Mouse (Mus musculus): ENCODE data around the gene Nt5dc3. TPM values are rescaled to one million over a fixed set of nuclear protein-coding genes. Genes with fewer than 3 reads are reported as not detected.

Gene Nt5dc3
- polyA plus RNA-seq, 1 experiment from 2014 or later: 7.3 TPM

DNA sequence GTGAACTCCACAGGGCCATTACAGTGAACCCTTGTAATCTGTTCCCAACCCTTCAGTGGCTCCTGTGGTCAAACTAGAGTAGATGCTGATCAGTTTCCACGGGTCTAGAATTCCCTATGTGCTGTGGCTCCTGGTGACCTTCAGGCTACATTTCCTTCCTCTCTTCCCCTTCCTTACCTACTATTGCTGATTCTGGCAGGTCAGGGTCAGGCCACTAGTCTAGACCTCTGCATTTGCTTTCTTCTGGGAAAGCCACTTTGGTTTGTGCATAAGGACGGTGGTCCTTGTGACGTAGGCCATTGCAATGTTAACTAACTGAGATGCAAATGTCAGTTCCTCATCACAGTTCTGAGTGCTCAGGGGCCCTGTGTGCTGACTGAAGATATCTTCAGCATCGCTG, 81.6 kb downstream of the Nt5dc3 start:
- Histone ChIP-seq H3K27me3 (no peaks in the 10 kb centered on the region; the same call in 1 of the 2 replicates), H3K27ac (replicated peaks) (no peak overlapping the region)
- 80% methylated on average over 4 of the region's 4 CpGs for WGBS

DNA sequence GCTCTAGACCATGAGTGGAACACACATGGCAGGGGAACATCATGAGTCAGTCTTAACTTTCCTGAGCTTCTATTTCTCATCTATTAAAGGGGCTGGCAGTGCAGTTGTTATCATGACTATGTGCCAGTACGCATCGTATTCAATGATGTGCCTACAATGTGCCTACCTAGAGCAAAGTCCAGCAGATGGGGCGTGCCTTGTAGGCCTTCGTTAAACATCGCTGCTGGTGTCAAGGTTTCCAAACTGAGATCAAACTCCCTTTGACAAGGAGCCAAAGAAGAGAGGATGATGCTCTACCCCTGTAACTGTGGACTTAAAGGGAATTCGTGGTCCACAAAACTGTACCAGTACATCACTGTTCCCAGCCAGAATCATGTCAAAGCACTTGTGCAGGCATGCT, 83.7 kb downstream of the Nt5dc3 start:
- no peaks in the 10 kb centered on the region for H3K9me3 ChIP-seq
- no peak overlapping the region for H3K9ac ChIP-seq
- H3K4me1 ChIP-seq (replicated peaks): no peaks in the 10 kb centered on the region
- H3K27me3 ChIP-seq: no peaks in the 10 kb centered on the region; the same call in 1 of the 2 replicates
- no peak overlapping the region for H3K27ac ChIP-seq (replicated peaks)
- H3K4me2 ChIP-seq: no peak overlapping the region
- ATAC-seq (ENCODE audit: low read depth): no peak
- WGBS: 90% methylated on average over 6 of the region's 6 CpGs
- H3K4me3 ChIP-seq: no peak overlapping the region
- H3K36me3 ChIP-seq: no peaks in the 10 kb centered on the region

More for the DNA sequence above, 81.6 kb downstream of the Nt5dc3 start:
- Histone ChIP-seq H3K4me3 (no peak overlapping the region), H3K9ac (no peak overlapping the region), H3K9me3 (no peaks in the 10 kb centered on the region), H3K4me1 (replicated peaks) (no peaks in the 10 kb centered on the region), H3K36me3 (no peaks in the 10 kb centered on the region), H3K4me2 (no peak overlapping the region)
- no peak for ATAC-seq (ENCODE audit: low read depth)

DNA sequence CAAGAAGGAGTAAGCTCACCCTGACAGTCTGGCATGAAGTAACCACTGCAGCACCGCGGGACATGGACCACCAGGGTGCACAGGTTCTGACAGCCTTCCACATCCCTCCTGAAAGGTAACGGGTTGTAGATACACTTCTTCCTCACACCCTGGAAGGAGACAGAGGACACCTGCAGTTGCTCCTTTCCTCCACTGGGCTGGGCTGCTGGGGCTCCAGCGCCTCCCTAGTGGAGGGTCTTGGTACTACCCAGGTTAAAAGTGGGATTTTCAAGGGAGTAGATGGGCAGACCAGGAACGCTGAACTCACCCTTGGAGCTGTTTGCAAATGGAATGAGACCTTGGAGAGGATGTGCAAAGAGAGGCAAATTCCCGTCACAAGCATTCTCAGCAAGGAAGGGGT, 84.6 kb downstream of the Nt5dc3 start:
- no peaks in the 10 kb centered on the region for H3K9me3 ChIP-seq
- 83% methylated on average over 6 of the region's 6 CpGs for WGBS
- ATAC-seq (ENCODE audit: low read depth): no peak

DNA sequence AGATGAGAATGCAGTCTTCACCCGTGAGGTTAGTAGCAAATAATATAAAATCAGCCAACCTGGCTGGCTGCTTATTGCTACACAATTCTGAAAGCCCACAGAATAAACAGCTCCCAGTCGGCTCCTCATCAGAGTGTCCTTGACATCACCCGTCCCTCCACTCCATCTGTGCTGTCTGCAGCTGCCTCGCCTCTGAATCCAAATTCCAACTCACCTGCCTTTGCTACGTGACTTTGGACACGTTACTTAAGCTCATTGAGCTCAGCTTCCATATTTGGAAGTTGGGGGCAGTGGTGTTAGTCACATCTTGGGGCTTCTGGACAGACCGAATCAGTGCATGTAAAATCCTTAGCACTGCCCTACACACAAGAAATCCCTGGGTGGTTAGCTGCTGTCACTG, 93.3 kb downstream of the Nt5dc3 start:
- Histone ChIP-seq H3K9ac (no peak overlapping the region), H3K4me3 (no peak overlapping the region), H3K27me3 (no peaks in the 10 kb centered on the region), H3K4me2 (no peak overlapping the region), H3K4me1 (replicated peaks) (no peaks in the 10 kb centered on the region), H3K36me3 (no peaks in the 10 kb centered on the region), H3K9me3 (no peaks in the 10 kb centered on the region), H3K27ac (replicated peaks) (no peak overlapping the region)
- 86% methylated on average over 7 of the region's 7 CpGs for WGBS
- ATAC-seq (ENCODE audit: low read depth): no peak

More for the DNA sequence above, 84.6 kb downstream of the Nt5dc3 start:
- Histone ChIP-seq H3K9ac (no peak overlapping the region), H3K36me3 (no peaks in the 10 kb centered on the region), H3K4me2 (no peak overlapping the region), H3K4me3 (no peak overlapping the region), H3K27ac (replicated peaks) (no peak overlapping the region), H3K4me1 (replicated peaks) (no peaks in the 10 kb centered on the region), H3K27me3 (no peaks in the 10 kb centered on the region)

DNA sequence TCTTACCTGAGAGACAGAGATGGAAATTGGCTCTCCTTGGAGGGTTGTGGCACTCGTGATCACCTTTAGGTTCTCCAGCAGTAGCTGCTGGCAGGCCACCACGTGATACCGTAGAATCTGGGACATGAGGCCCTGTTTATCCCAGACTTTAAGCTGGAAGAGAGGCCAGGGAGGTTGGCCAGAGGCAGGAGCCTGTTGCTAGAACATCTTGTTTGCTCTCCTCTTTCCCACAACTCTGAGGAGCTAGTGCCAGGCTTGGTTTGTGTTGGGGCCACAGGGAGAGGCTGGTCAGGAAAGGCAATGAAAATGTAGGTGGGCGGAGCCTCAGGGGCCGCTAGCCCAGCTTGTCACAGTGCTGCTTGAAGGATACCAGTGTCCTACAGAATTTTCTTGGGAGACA, 93.8 kb downstream of the Nt5dc3 start:
- Histone ChIP-seq H3K36me3 (no peaks in the 10 kb centered on the region), H3K4me1 (replicated peaks) (no peaks in the 10 kb centered on the region), H3K9ac (no peak overlapping the region), H3K27ac (replicated peaks) (no peak overlapping the region), H3K9me3 (no peaks in the 10 kb centered on the region), H3K27me3 (no peaks in the 10 kb centered on the region), H3K4me2 (no peak overlapping the region), H3K4me3 (no peak overlapping the region)
- no peak for ATAC-seq (ENCODE audit: low read depth)
- WGBS: 76% methylated on average over 5 of the region's 5 CpGs

DNA sequence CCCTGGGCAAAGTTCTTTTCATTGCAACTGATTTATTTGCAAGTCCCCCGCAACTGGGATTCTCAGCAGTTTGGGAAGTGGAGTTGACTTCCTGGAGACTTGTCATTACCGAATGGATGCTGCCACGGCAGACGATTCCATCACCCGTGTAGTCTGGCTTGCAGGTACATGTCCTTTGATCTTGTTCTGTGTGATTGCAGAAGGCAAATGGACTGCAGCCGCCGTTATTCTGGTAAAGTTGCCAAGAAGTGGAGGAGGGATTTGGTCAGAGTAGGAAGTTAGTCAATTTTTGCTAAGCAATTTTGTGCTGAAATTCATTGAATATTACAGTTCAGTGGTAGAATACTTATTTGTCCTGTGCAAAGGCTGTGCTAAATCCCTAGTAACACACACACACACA, 99.9 kb downstream of the Nt5dc3 start:
- H3K4me2 ChIP-seq: no peak overlapping the region
- ATAC-seq (ENCODE audit: low read depth): no peak
- no peaks in the 10 kb centered on the region for H3K27me3 ChIP-seq
- H3K9me3 ChIP-seq: no peaks in the 10 kb centered on the region
- H3K27ac ChIP-seq (replicated peaks): no peak overlapping the region
- no peaks in the 10 kb centered on the region for H3K4me1 ChIP-seq (replicated peaks)
- no peak overlapping the region for H3K9ac ChIP-seq
- no peak overlapping the region for H3K4me3 ChIP-seq
- 80% methylated on average over 7 of the region's 7 CpGs for WGBS
- H3K36me3 ChIP-seq: no peaks in the 10 kb centered on the region

DNA sequence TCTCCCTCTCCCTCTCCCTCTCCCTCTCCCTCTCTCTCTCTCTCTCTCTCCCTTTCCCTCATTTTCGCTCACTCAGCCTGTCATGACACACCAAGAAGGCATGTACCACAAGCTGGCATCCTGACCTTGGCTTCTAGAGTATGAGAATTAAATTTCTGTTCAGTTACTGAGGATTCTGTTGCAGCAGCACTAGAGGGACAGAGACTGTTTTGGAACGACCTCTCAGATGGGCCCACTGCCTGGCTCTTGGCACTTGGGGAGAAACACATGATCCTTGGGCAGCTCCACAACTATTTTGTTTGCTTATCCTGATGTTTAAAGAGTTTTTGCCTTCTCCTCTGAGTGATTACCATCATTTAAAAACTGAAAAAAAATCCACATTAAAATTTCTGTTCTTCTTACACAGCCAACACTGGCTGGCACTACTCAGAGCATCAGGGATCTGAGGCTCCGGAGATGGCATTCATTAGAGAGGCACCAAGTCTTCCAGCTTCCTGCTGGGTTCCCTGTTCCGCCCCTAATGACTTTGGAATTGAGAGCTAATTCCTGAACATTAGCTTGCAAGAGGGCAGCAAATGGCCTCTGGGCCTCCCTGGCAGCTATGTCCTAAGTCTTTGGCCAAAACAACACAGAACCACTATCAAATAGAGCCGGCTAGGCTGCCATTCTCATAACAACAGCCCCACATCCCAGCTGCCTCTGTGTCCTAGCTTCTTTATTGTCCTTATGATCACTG, 101.4 kb downstream of the Nt5dc3 start:
- no peaks in the 10 kb centered on the region for H3K27me3 ChIP-seq
- WGBS: 53% methylated on average over 5 of the region's 5 CpGs
- H3K9me3 ChIP-seq: no peaks in the 10 kb centered on the region
- no peak overlapping the region for H3K27ac ChIP-seq (replicated peaks)
- ATAC-seq (ENCODE audit: low read depth): no peak
- H3K4me1 ChIP-seq (replicated peaks): no peaks in the 10 kb centered on the region
- no peak overlapping the region for H3K4me3 ChIP-seq
- H3K4me2 ChIP-seq: no peak overlapping the region
- no peaks in the 10 kb centered on the region for H3K36me3 ChIP-seq
- no peak overlapping the region for H3K9ac ChIP-seq

DNA sequence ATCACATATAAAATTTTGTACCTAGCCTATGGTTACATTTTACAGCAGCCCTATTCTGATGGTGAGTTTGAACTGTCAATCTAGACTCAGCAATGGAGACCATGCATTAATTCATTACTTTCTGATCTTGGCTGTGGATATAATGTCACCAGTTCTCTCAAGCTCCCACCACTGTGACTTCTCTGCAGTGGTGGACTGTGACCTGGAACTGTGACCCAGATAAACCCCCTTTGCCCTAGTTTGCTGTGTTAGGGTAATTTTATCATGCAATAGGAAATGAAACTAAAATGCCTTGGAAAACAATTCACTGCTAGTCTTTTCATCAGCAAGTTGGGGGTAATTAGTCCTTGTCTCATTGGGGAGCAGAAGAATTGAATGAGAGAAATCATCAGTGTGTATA, 102.6 kb downstream of the Nt5dc3 start:
- ATAC-seq (ENCODE audit: low read depth): no peak
- H3K9ac ChIP-seq: no peak overlapping the region
- H3K4me3 ChIP-seq: no peak overlapping the region
- H3K27ac ChIP-seq (replicated peaks): no peak overlapping the region
- no peak overlapping the region for H3K4me2 ChIP-seq
- H3K9me3 ChIP-seq: no peaks in the 10 kb centered on the region
- no peaks in the 10 kb centered on the region for H3K36me3 ChIP-seq
- H3K4me1 ChIP-seq (replicated peaks): no peaks in the 10 kb centered on the region
- no peaks in the 10 kb centered on the region for H3K27me3 ChIP-seq

DNA sequence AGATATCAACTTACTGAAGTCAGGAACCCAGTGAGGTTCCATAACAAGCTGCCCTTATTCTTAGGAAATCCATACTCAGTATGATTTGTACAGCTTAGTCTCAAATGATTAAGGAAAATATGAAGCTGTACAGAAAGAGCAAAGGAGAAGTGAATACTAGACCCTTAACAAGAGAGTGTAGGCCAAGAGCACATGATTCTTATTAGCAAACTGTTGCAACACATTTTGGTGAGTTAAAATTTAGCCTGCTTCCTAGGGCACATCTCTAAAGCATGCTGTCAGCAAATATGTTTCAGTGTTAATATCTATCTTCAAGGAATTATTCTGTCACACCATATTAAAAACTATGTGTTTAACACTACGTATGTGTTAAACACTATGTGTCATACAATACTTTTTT, 107.6 kb downstream of the Nt5dc3 start:
- no peak overlapping the region for H3K4me3 ChIP-seq
- WGBS: 92% methylated on average over 1 of the region's 1 CpGs

More for the DNA sequence above, 107.6 kb downstream of the Nt5dc3 start:
- Histone ChIP-seq H3K36me3 (no peaks in the 10 kb centered on the region), H3K27ac (replicated peaks) (no peak overlapping the region), H3K4me2 (no peak overlapping the region), H3K4me1 (replicated peaks) (no peaks in the 10 kb centered on the region), H3K9me3 (no peaks in the 10 kb centered on the region), H3K9ac (no peak overlapping the region), H3K27me3 (no peaks in the 10 kb centered on the region)
- no peak for ATAC-seq (ENCODE audit: low read depth)

Other genes starting within 250 kb of the Nt5dc3 start
- gene Hsp90b1, start 73.5 kb upstream of the Nt5dc3 start, polyA plus RNA-seq (2015; fragmentation: Nextera tagmentation; extraction: Ambion mirVana): 363 and 418 TPM in 2 replicates
- gene Ttc41, start 73.2 kb upstream of the Nt5dc3 start, polyA plus RNA-seq (2015; fragmentation: Nextera tagmentation; extraction: Ambion mirVana): 2.4 and 2.8 TPM in 2 replicates
- gene Gm49358, start 15.0 kb upstream of the Nt5dc3 start, polyA plus RNA-seq (2015; fragmentation: Nextera tagmentation; extraction: Ambion mirVana): not detected in 2 replicates
- 0.17 and 0.24 TPM in 2 replicates for gene Stab2, start 229.0 kb downstream of the Nt5dc3 start, polyA plus RNA-seq (2015; fragmentation: Nextera tagmentation; extraction: Ambion mirVana)